Mouse (Mus musculus) neural tube, embryonic 14.5 days (tissue): ENCODE data around the gene Shd. TPM values are rescaled to one million over a fixed set of nuclear protein-coding genes. Genes with fewer than 3 reads are reported as not detected.

Experiments
- ATAC-seq: fragments of 200-750 bp; cut with Nextera tagmentation; 2 replicates; pipeline ENCODE4 v1.8.0; 2017; ENCODE audit warnings: low read depth, mild to moderate bottlenecking, moderate TSS enrichment, moderate library complexity
- H3K27ac ChIP-seq: fragments of 300-500 bp; sonication (generic); 2 replicates; pipeline ENCODE4 v1.5.1; 2014; ENCODE audit warnings: low read depth, mild to moderate bottlenecking, control low read depth, low read length, moderate library complexity, mixed read lengths
- H3K27me3 ChIP-seq: fragments of 300-500 bp; sonication (generic); 2 replicates; pipeline ENCODE4 v1.6.1; 2014; ENCODE audit warnings: low read length; ENCODE audit not compliant: control insufficient read depth, insufficient read depth
- H3K36me3 ChIP-seq: fragments of 300-500 bp; sonication (generic); 2 replicates; pipeline ENCODE4 v1.6.1; 2014; ENCODE audit warnings: low read length, mixed read lengths; ENCODE audit not compliant: control insufficient read depth, insufficient read depth
- H3K4me1 ChIP-seq: fragments of 300-500 bp; sonication (generic); 2 replicates; pipeline ENCODE4 v1.6.1; 2014; ENCODE audit warnings: low read length; ENCODE audit not compliant: control insufficient read depth, insufficient read depth
- H3K4me2 ChIP-seq: fragments of 300-500 bp; sonication (generic); 2 replicates; pipeline ENCODE4 v1.6.1; 2014; ENCODE audit warnings: mild to moderate bottlenecking, low read depth, low read length, control low read depth
- H3K4me3 ChIP-seq: fragments of 300-500 bp; sonication (generic); 2 replicates; pipeline ENCODE4 v1.5.1; 2014; ENCODE audit warnings: low read depth, low read length, control low read depth, mixed read lengths
- H3K9ac ChIP-seq: fragments of 300-500 bp; sonication (generic); replicated peaks from 2 replicates; pipeline ENCODE4 v1.6.1; 2014; ENCODE audit warnings: low read depth, mild to moderate bottlenecking, control low read depth, low read length, mixed read lengths
- H3K9me3 ChIP-seq: fragments of 300-500 bp; sonication (generic); 2 replicates; pipeline ENCODE4 v1.6.1; 2016; ENCODE audit warnings: low read length; ENCODE audit not compliant: control insufficient read depth
- WGBS: fragments of 180-500 bp; shearing (Covaris S2); extraction: QIAGEN DNeasy Blood & Tissue Kit; methylation state at CpG from one replicate; pipeline ENCODE4 v1.1.7; 2014; 5-methylcytosine and 5-hydroxymethylcytosine counted together
- polyA plus RNA-seq: library from polyadenylated mRNA; unstranded; fragments of >200 nt; fragmentation: Nextera tagmentation; extraction: Ambion mirVana; gene quantifications from 2 replicates; pipeline ENCODE4 v1.2.1, GENCODE M21; 2014

Shd gene
- polyA plus RNA-seq, 1 experiment from 2014 or later, result 218 TPM

DNA sequence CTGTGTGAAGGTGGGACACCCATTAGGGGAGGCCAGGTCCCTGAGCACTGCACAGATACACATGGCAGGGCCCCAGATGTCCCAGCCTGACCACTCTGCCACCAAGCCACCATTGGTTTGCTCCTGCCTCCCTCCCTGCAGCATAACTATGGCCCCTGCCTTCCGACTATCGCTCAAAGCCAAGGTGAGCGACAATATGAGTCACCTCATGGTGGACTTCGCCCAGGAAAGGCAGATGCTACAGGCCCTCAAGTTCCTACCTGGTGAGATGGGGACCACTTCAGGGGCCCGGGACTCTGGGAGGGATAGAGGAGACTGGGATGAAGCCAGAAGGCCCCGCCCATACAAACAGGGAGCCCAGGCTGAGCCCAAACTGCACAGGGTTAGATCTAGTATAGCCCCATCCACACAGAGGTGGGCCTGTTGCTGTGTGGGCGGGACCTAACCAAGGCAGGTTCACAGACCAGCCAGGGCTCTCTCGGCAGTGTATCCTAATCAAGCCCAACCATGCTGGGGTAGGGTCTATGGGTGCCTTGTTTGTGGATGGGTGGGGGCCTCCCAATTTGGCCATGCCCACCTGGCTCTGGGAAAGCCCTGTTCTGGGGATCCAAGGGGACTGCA is 20.1 kb downstream of the Shd start:
- ATAC-seq, result no peak
- no peak overlapping the region for H3K27ac ChIP-seq
- H3K36me3 ChIP-seq, result 0 out of 2 replicates have a peak, but pooled peaks cover 12% of the 10 kb centered on the region
- H3K9me3 ChIP-seq, result no peaks in the 10 kb centered on the region
- no peak overlapping the region for H3K4me2 ChIP-seq
- H3K27me3 ChIP-seq, result no peaks in the 10 kb centered on the region
- H3K4me3 ChIP-seq, result no peak overlapping the region
- H3K4me1 ChIP-seq, result peaks cover 4% of the 10 kb centered on the region; the same call in 1 of the 2 replicates
- no peak overlapping the region for H3K9ac ChIP-seq
- 96% methylated on average over 8 of the region's 8 CpGs for WGBS

DNA sequence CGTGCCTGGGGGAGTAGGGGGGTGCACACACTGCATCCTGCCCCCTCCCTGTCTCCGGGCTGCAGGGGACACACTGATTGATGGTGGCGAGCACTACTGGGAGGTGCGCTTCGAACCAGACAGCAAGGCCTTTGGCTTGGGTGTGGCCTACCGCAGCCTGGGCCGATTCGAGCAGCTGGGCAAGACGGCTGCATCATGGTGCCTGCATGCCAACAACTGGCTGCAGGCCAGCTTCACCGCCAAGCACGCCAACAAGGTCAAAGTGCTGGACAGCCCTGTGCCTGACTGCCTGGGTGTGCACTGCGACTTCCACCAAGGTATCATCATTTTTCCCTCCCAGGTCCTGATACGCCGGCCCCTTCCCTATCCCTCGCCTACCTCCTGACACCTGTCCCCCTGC is 25.7 kb downstream of the Shd start:
- Histone ChIP-seq H3K36me3 (peaks cover 22% of the 10 kb centered on the region), H3K4me1 (no peaks in the 10 kb centered on the region), H3K4me3 (no peak overlapping the region), H3K27me3 (no peaks in the 10 kb centered on the region), H3K9ac (no peak overlapping the region), H3K4me2 (no peak overlapping the region), H3K27ac (no peak overlapping the region), H3K9me3 (no peaks in the 10 kb centered on the region)
- WGBS, result 89% methylated on average over 15 of the region's 15 CpGs
- ATAC-seq, result no peak

DNA sequence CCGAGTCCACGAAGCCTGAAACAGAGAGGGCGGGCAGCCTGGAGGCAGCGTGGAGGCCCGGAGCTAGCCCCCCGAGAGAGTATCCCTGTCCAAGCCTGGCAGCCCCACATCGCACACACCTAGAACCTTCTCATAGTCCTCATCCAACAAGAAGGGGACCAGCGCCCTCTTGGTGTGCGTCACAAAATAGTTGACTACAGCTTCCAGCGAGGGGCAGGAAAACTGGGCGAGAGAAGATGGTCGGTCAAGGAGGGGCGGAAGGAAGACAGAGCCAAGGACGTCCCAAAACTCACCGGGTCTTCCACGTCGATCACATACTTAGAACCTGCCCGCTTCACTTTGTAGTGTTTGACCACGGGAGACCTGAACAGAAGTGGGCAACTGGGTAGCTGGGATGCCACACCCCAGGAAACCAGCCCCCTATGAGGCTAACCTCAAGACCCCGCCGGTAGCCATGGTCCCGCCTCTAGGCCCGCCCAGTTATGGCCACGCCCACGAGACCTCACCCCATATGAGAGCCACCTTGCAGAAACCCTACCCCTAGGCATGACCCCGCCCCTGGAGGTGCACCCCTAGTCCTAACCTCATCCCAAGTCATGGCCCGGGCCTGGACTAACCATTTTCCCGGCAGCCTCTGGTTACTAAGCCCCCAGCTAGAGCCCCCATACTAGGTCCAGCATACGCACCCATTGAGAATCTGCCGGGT is 29.7 kb downstream of the Shd start:
- no peak overlapping the region for H3K4me3 ChIP-seq
- ATAC-seq, result peak; percentile 18; the same call in 1 of the 2 replicates
- peaks cover 16% of the 10 kb centered on the region for H3K36me3 ChIP-seq
- no peaks in the 10 kb centered on the region for H3K9me3 ChIP-seq
- no peak overlapping the region for H3K9ac ChIP-seq
- no peaks in the 10 kb centered on the region for H3K27me3 ChIP-seq
- no peak overlapping the region for H3K27ac ChIP-seq
- H3K4me2 ChIP-seq, result no peak overlapping the region
- 8% methylated on average over 30 of the region's 30 CpGs for WGBS
- H3K4me1 ChIP-seq, result no peaks in the 10 kb centered on the region

DNA sequence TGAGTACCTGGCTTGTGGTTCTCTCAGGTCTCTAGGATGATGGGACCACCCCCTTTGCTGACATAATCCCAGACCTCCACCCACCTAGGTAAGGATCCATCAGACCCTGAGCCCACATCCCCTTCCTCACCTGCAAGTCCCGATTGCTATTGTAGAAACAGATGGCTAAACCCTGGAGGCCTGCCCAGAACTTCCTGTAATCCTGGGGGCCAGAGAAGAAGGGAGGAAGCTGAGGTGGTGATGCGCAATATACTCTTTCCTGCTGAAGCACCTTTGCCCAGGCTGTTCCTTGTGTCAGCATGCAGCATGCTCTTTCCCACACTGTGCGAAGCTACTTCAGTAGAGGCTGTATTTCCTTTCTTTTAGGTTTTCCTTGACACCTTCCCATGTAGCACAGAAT is 32.7 kb downstream of the Shd start:
- 92% methylated on average over 3 of the region's 3 CpGs for WGBS
- H3K4me2 ChIP-seq, result no peak overlapping the region
- H3K36me3 ChIP-seq, result no peaks in the 10 kb centered on the region

DNA sequence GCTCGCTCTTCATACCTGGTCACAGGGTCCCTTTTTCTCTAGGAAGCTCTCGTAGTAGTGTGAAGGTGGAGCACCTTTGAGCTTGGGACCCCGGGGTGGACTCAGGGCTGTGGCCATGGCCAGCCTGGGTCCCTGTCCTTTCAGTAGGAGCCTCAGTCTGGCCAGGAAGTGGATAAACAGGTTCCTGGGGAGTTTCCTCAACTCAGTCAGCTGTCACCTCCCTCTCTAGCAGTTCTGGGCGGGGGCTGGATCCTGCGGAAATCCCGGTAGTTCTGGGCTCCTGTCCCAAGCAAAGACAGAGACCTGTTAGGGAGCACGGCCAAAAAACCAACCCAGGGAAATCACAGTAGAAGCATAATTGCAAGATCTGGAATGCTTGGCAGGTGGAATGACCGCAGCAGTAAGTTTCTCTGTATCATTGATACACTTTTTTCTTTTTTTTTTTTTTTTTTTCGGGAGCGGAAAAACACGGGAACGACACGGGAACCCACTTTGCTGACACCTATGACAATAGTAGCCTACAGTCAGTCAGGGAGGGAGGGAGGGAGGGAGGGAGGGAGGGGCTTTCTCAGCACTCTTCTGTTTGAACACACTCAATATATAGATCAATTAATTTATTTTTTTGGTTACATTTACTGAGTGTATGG is 35.3 kb downstream of the Shd start, which contains the start of the genes Stap2 and Mpnd:
Gene Stap2 (minus strand): TSS at position 170 of the 647 bp plus-strand sequence.
Gene Mpnd (plus strand): TSS at position 297 of the 647 bp plus-strand sequence.
- no peaks in the 10 kb centered on the region for H3K36me3 ChIP-seq
- no peak within 1 kb of the TSS for H3K4me2 ChIP-seq
- H3K9ac ChIP-seq, result no peak within 1 kb of the TSS
- ATAC-seq, result no peak
- peaks cover 11% of the 10 kb centered on the region for H3K4me1 ChIP-seq
- H3K4me3 ChIP-seq, result no peak within 1 kb of the TSS
- H3K27me3 ChIP-seq, result no peaks in the 10 kb centered on the region
- WGBS, result 59% methylated on average over 13 of the region's 13 CpGs
- H3K9me3 ChIP-seq, result no peaks in the 10 kb centered on the region
- H3K27ac ChIP-seq, result no peak within 1 kb of the TSS

More for the DNA sequence above, 32.7 kb downstream of the Shd start:
- H3K9me3 ChIP-seq, result no peaks in the 10 kb centered on the region
- no peak overlapping the region for H3K27ac ChIP-seq
- no peak for ATAC-seq
- H3K9ac ChIP-seq, result no peak overlapping the region
- 0 out of 2 replicates have a peak, but pooled peaks cover 3% of the 10 kb centered on the region for H3K4me1 ChIP-seq
- H3K4me3 ChIP-seq, result no peak overlapping the region
- H3K27me3 ChIP-seq, result no peaks in the 10 kb centered on the region

DNA sequence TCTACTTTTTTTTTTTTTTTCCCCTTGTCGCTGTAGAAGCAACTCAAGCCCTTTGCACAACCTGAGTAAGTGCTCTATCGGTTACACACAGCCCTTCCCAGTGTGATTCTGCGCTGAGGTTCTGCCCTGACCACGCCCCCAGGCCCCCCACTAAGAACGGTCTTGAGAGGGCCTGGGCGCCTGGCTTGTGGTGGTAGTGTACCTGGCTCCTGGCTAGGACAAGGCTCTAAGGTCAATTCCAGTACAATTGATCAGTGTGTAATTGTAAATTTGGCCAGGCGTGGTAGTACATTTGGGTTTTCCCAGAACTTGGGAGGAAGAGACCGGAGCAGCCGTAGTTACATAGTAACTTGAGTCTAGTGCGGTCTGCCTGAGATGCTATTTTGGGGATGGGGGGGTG is 36.7 kb downstream of the Shd start:
- WGBS, result 59% methylated on average over 10 of the region's 10 CpGs
- Histone ChIP-seq H3K27ac (no peak overlapping the region), H3K9me3 (no peaks in the 10 kb centered on the region), H3K9ac (no peak overlapping the region), H3K4me1 (peaks cover 25% of the 10 kb centered on the region), H3K27me3 (no peaks in the 10 kb centered on the region), H3K4me3 (no peak overlapping the region), H3K4me2 (no peak overlapping the region), H3K36me3 (peaks cover 8% of the 10 kb centered on the region; the same call in 1 of the 2 replicates)
- no peak for ATAC-seq

DNA sequence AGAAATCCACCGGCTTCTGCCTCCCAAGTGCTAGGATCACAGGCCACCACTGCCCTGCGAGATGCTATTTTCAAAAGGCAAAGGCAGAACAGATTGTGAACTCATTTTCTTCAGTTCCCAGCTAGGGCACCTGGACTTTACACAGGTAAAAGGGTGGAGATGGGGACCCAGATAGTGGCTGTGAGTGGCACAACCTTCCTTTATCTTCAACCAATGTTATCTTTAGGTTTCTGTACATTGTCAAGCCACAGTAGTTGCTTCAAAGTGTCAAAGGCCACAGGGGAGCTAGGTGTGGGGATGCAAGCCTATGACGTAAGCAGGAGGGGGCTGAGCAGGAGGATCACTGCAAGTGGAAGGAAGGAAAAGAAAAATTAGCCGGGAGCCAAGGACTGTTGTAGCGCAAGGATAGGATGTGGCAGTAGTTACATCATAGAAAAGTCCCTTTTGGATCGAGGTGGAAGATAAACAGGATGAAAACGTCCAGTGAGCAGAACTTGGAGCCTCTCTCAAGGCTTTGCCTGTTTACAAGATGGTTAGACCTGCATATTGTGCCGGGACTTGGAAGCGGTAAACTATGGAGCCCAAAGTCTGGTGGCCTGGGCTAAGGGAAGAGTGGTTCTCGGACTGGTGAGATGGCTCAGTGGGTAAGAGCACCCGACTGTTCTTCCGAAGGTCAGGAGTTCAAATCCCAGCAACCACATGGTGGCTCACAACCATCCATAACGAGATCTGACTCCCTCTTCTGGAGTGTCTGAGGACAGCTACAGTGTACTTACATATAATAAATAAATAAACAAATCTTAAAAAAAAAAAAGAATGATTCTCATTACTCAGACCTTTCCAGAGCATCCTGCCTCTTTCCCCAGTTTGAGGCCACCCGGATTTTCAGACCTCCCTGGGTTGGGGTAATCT is 37.4 kb downstream of the Shd start:
- peak overlapping the region; percentile 8 for H3K9ac ChIP-seq
- H3K4me1 ChIP-seq, result peaks cover 25% of the 10 kb centered on the region
- 35% methylated on average over 13 of the region's 14 CpGs for WGBS
- H3K36me3 ChIP-seq, result peaks cover 13% of the 10 kb centered on the region; the same call in 1 of the 2 replicates
- H3K27ac ChIP-seq, result peak overlapping the region; percentile 98
- H3K9me3 ChIP-seq, result no peaks in the 10 kb centered on the region
- no peaks in the 10 kb centered on the region for H3K27me3 ChIP-seq
- peak overlapping the region; percentile 81 for H3K4me3 ChIP-seq
- peak overlapping the region; percentile 99 for H3K4me2 ChIP-seq
- peak; percentile 22 for ATAC-seq

DNA sequence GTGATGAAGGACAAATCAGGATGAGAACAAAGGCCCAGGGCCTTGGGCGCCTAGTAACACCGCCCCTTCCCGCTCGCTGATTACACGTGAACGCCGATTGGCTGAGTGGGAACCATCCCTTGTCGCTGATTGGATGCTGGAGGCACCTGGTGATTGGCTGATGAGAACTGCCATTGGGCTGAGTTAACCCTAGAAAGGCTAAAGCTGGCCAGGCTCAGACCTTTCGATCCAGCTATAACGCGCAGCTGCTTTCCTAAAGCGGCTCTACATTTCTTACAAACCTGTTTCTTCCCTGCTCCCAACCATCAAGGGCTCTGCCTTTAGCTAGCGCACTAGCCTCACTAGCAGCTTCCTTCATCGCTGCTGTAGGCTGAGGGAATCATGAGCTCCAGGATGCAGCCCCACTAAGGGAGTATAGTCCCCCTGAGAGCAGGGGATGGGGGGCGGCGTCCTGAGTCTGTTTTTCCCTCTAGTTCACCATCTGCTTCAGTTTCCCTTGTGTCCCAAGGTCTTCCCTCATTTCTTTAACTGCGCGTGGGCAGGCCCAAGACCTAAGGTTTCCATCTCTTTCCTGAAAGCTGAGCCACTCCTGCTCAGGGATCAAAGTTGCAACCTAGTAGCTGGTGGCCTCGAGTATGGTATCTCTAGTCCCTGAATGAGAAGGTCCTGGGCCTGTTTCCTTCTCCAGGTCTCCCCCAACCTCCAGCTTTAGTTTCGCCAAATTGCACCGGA is 38.3 kb downstream of the Shd start:
- Histone ChIP-seq H3K4me1 (peaks cover 25% of the 10 kb centered on the region), H3K27ac (peak overlapping the region; percentile 98), H3K9me3 (no peaks in the 10 kb centered on the region), H3K9ac (peak overlapping the region; percentile 84), H3K4me3 (peak overlapping the region; percentile 81), H3K4me2 (peak overlapping the region; percentile 99), H3K36me3 (peaks cover 18% of the 10 kb centered on the region), H3K27me3 (no peaks in the 10 kb centered on the region)
- WGBS, result under 1% methylated on average over 21 of the region's 21 CpGs
- ATAC-seq, result peak; percentile 93
